Mouse (Mus musculus): ENCODE measurements around the gene Odf2l. TPM values are rescaled to one million over a fixed set of nuclear protein-coding genes. Genes with fewer than 3 reads are reported as not detected.

Gene Odf2l
- polyA plus RNA-seq, 1 experiment from 2014 or later = 18.7 TPM

GRCm38 (mm10) chr3:145146871-145147270 lies 28.5 kb downstream of the Odf2l start:
- Histone ChIP-seq H3K4me2 (no peak overlapping the region), H3K4me1 (no peaks in the 10 kb centered on the region), H3K4me3 (replicated peaks) (no peak overlapping the region), H3K9ac (no peak overlapping the region), H3K27ac (no peak overlapping the region), H3K36me3 (peaks cover 12% of the 10 kb centered on the region; the same call in 1 of the 2 replicates), H3K9me3 (replicated peaks) (no peaks in the 10 kb centered on the region), H3K27me3 (no peaks in the 10 kb centered on the region)
- 77% methylated on average over 9 of the region's 9 CpGs for WGBS
- no peak for ATAC-seq (replicated peaks; ENCODE audit: low FRiP score)

DNA sequence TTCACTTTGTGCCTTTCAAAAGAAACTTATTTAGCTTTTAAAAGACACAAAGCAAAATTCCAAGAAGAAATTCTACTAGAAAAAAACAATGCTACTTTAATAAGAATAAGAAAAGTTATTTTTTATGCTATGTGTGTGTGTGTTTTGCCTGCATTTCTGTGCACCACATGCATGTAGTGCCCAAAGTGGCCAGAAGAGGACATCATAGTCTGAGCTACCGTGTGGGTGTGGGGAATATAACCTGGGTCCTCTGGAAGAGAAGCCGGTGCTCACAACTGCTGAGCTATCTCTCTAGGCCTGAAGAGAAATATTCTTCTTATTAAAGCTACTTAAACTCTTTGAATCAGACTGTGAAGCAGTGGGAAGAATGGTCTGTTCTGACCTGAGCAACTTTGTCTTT lies 29.1 kb downstream of the Odf2l start:
- no peak overlapping the region for H3K4me3 ChIP-seq (replicated peaks)
- no peaks in the 10 kb centered on the region for H3K9me3 ChIP-seq (replicated peaks)
- H3K4me2 ChIP-seq = no peak overlapping the region
- H3K27me3 ChIP-seq = no peaks in the 10 kb centered on the region
- no peaks in the 10 kb centered on the region for H3K4me1 ChIP-seq
- WGBS = 84% methylated on average over 2 of the region's 2 CpGs
- H3K36me3 ChIP-seq = peaks cover 12% of the 10 kb centered on the region; the same call in 1 of the 2 replicates
- no peak for ATAC-seq (replicated peaks; ENCODE audit: low FRiP score)
- H3K27ac ChIP-seq = no peak overlapping the region
- H3K9ac ChIP-seq = no peak overlapping the region

DNA sequence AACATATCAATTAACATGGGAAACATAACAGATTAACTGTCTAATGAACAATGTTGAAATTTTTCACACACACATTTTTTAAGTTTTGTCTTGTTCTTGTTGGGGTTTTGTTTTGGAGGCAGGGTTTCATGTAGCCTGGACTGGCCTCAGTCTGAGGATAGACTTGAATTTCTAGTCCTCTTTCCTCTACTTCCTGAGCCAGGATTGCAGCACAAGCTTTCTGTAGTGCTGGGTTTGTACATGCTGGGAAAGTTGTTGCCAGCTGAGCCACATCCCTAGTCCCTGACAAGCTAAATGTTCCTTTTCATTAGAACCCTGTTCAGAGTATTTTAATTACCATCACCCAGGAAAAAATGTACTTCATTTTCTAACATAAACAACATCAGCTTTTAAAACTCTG lies 29.6 kb downstream of the Odf2l start:
- Histone ChIP-seq H3K36me3 (peaks cover 12% of the 10 kb centered on the region; the same call in 1 of the 2 replicates), H3K4me2 (no peak overlapping the region), H3K9ac (no peak overlapping the region), H3K27me3 (no peaks in the 10 kb centered on the region), H3K4me3 (replicated peaks) (no peak overlapping the region), H3K9me3 (replicated peaks) (no peaks in the 10 kb centered on the region), H3K27ac (no peak overlapping the region), H3K4me1 (no peaks in the 10 kb centered on the region)
- ATAC-seq (replicated peaks; ENCODE audit: low FRiP score) = no peak

DNA sequence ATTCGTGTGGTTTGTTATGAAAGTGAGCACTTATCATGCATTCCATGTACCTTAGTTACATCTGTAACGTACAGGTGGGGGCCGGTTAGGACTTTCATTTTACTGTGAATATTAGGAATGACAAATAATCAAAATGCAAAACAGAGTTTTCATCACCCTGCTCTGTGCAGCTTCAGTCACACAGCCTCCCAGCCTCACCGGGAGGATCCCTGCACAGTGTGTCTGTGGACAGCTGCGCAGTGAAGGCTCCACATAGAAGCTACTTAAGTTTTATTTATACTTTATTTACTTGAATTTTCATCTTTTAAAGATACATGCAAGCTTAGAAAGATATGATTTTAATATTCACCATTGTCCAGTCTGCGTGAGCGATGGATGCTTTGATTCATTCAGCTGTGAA lies 32.7 kb downstream of the Odf2l start:
- H3K9ac ChIP-seq = no peak overlapping the region
- H3K4me3 ChIP-seq (replicated peaks) = no peak overlapping the region
- ATAC-seq (replicated peaks; ENCODE audit: low FRiP score) = no peak
- no peaks in the 10 kb centered on the region for H3K27me3 ChIP-seq
- no peaks in the 10 kb centered on the region for H3K9me3 ChIP-seq (replicated peaks)
- no peak overlapping the region for H3K4me2 ChIP-seq
- no peak overlapping the region for H3K27ac ChIP-seq
- WGBS = 96% methylated on average over 7 of the region's 7 CpGs
- no peaks in the 10 kb centered on the region for H3K4me1 ChIP-seq
- peaks cover 24% of the 10 kb centered on the region; the same call in 1 of the 2 replicates for H3K36me3 ChIP-seq

DNA sequence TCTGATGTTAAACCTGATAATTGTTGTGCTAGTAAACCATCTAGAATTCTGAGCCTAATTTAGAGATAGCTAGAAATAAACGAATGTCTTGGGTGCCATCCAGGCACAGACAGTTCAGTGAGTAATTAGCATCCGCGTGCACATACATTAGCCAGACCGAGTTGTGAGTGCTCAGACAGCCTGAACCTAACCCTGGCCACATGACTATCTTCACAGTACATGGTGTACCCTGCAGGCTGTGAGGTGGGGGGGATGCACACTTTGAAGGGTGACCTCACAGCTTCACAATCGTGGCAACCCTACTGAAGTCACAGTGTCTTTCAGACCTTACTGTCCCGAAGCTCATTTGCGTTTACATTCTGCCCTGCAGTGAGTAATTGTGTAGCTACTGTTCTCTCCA lies 33.5 kb downstream of the Odf2l start:
- Histone ChIP-seq H3K4me2 (no peak overlapping the region), H3K9me3 (replicated peaks) (no peaks in the 10 kb centered on the region), H3K27ac (no peak overlapping the region), H3K36me3 (peaks cover 21% of the 10 kb centered on the region; the same call in 1 of the 2 replicates), H3K9ac (no peak overlapping the region), H3K4me3 (replicated peaks) (no peak overlapping the region), H3K27me3 (no peaks in the 10 kb centered on the region), H3K4me1 (no peaks in the 10 kb centered on the region)
- no peak for ATAC-seq (replicated peaks; ENCODE audit: low FRiP score)
- WGBS = 78% methylated on average over 7 of the region's 7 CpGs

GRCm38 (mm10) chr3:145156883-145157282 lies 38.5 kb downstream of the Odf2l start:
- H3K36me3 ChIP-seq = peaks cover 13% of the 10 kb centered on the region; the same call in 1 of the 2 replicates
- 82% methylated on average over 6 of the region's 6 CpGs for WGBS
- H3K9ac ChIP-seq = no peak overlapping the region
- H3K27me3 ChIP-seq = no peaks in the 10 kb centered on the region
- H3K4me2 ChIP-seq = no peak overlapping the region
- H3K4me3 ChIP-seq (replicated peaks) = no peak overlapping the region
- H3K27ac ChIP-seq = no peak overlapping the region
- H3K9me3 ChIP-seq (replicated peaks) = no peaks in the 10 kb centered on the region
- ATAC-seq (replicated peaks; ENCODE audit: low FRiP score) = no peak
- no peaks in the 10 kb centered on the region for H3K4me1 ChIP-seq

- H3K4me2 ChIP-seq = no peak overlapping the region
- no peaks in the 10 kb centered on the region for H3K9me3 ChIP-seq (replicated peaks)
- no peaks in the 10 kb centered on the region for H3K27me3 ChIP-seq
- no peak for ATAC-seq (replicated peaks; ENCODE audit: low FRiP score)
- no peak overlapping the region for H3K4me3 ChIP-seq (replicated peaks)
- no peak overlapping the region for H3K27ac ChIP-seq
- peaks cover 13% of the 10 kb centered on the region; the same call in 1 of the 2 replicates for H3K36me3 ChIP-seq
- no peak overlapping the region for H3K9ac ChIP-seq
- H3K4me1 ChIP-seq = no peaks in the 10 kb centered on the region
- WGBS = 76% methylated on average over 3 of the region's 3 CpGs
Measured at GRCm38 (mm10) chr3:145158441-145158840, 40.1 kb downstream of the Odf2l start.

DNA sequence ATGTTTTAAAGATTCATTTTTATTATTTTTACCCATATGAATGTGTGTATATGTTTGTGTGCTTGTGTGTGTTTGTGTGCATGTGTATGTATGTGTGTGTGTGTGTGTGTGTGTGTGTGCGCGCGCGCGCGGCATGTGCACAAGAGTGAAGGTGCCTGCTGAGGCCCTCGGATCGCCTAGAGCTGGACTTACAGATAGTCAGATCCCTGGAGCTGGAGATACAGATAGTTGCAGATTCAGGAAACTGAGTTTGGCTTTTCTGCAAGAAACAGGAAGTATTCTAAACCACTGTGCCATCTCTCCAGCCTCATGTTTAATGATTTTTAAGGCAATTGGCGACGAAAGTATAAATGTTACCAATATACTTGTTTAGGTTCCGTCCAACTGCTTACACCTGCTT lies 48.4 kb downstream of the Odf2l start:
- Histone ChIP-seq H3K9ac (no peak overlapping the region), H3K4me3 (replicated peaks) (no peak overlapping the region), H3K27me3 (no peaks in the 10 kb centered on the region), H3K4me1 (no peaks in the 10 kb centered on the region), H3K9me3 (replicated peaks) (no peaks in the 10 kb centered on the region), H3K4me2 (no peak overlapping the region), H3K27ac (no peak overlapping the region), H3K36me3 (no peaks in the 10 kb centered on the region)
- WGBS = 95% methylated on average over 11 of the region's 11 CpGs
- ATAC-seq (replicated peaks; ENCODE audit: low FRiP score) = no peak

GRCm38 (mm10) chr3:145167766-145168165 lies 49.4 kb downstream of the Odf2l start:
- ATAC-seq (replicated peaks; ENCODE audit: low FRiP score) = no peak
- Histone ChIP-seq H3K9me3 (replicated peaks) (no peaks in the 10 kb centered on the region), H3K4me3 (replicated peaks) (no peak overlapping the region), H3K9ac (no peak overlapping the region), H3K36me3 (no peaks in the 10 kb centered on the region), H3K27ac (no peak overlapping the region), H3K4me2 (no peak overlapping the region), H3K4me1 (no peaks in the 10 kb centered on the region), H3K27me3 (no peaks in the 10 kb centered on the region)
- WGBS = 82% methylated on average over 5 of the region's 5 CpGs

DNA sequence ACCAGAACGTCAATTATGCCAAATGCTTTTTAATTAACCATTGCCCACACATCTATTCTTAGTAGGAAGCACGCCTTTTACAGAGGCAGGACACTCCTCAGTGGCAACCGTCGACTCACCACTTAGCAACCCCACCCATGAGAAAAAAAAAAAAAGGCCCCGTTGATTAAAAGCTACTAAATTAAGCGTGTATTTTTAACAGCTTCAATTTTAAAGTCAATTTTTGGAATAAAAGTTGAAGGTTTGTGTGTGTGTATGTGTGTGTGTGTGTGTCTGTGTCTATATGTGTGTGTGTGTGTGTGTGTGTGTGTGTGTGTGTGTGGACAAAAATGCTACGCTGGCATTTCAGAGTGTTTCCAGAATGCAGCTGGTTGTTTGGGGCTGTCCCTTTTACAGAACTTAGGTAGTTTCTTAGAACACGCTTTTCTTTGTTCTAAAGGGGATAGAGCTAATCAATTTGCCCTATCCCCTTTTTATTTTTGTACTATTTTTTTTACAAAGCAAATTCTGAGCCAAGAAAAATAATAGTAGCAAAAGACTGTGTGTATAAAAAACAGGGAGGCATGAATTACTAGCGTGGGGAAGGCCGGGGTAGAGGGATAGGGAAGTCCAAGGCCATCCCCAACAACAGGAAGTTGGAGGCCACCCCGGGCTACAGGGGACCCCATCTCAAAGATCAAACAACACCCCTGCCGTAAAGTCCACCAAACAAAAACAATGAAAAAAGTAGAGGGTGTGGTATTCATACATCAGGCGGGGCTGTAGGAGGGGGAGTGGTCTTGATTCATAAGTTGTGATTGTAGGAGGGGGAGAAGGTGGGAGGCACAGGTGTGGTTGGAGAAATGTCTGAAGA lies 50.7 kb downstream of the Odf2l start:
- Histone ChIP-seq H3K4me2 (no peak overlapping the region), H3K4me1 (no peaks in the 10 kb centered on the region), H3K27ac (no peak overlapping the region), H3K9ac (no peak overlapping the region), H3K27me3 (no peaks in the 10 kb centered on the region), H3K4me3 (replicated peaks) (no peak overlapping the region), H3K36me3 (no peaks in the 10 kb centered on the region), H3K9me3 (replicated peaks) (no peaks in the 10 kb centered on the region)
- ATAC-seq (replicated peaks; ENCODE audit: low FRiP score) = no peak
- 54% methylated on average over 13 of the region's 13 CpGs for WGBS

DNA sequence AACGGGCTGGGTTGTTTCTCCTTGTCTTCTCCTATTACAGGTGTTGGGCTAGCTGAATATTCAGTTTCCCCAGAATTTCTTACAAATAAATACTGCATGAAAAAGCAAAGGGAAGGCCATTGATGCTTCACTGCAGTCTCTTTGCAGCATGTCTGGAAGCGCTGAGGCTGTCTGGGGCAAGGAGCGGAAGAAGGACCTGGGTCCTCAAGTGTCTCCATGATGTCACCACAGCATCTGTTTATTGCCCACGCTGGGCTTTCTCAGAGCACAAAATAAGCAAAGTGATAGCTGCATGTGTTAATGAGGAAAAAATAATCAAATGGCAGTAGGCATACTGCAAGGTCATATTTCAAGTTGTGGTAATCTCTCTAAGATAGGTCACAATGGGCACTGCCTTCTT lies 51.6 kb downstream of the Odf2l start:
- Histone ChIP-seq H3K27ac (no peak overlapping the region), H3K4me3 (replicated peaks) (no peak overlapping the region), H3K27me3 (no peaks in the 10 kb centered on the region), H3K4me2 (no peak overlapping the region), H3K4me1 (no peaks in the 10 kb centered on the region), H3K9me3 (replicated peaks) (no peaks in the 10 kb centered on the region), H3K9ac (no peak overlapping the region), H3K36me3 (no peaks in the 10 kb centered on the region)
- 79% methylated on average over 4 of the region's 4 CpGs for WGBS
- no peak for ATAC-seq (replicated peaks; ENCODE audit: low FRiP score)

DNA sequence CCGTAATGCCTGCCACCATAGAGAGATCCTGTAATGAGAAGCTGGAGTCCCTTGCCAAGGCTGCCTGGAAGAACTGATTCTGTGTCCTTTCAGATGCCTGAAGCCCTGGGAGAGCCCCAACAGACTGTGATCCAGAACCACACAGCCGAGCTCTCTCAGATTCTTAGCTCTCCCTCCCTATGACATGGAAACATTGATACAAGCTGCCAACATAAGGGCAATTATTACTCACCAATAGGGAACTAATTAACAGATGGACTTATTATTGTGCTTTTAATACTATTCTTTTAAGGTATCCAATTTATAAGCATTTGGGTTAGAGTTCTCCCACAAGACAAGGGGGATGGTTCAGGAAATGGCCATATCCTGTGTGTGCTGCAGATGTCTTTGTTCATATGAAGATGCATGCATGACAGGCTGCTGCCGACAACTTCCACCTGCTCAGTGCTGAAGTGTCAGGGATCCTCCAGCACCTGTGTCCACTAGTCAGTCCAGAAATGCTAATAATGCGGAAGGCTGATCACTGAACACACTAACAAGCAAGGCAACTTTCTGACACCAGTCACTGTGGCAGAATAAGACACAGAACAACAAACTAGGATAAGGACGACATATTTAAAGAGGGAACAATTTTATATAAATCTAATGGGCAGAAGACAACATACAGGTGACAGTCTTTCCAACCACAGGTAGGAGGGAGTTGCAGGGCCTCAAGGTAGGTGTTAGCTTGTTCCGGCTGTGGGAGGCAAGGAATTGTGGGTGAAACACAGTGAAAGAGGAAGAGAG lies 52.4 kb downstream of the Odf2l start:
- Histone ChIP-seq H3K4me3 (replicated peaks) (no peak overlapping the region), H3K9me3 (replicated peaks) (no peaks in the 10 kb centered on the region), H3K4me2 (no peak overlapping the region), H3K27ac (no peak overlapping the region), H3K27me3 (no peaks in the 10 kb centered on the region), H3K36me3 (no peaks in the 10 kb centered on the region), H3K4me1 (no peaks in the 10 kb centered on the region), H3K9ac (no peak overlapping the region)
- no peak for ATAC-seq (replicated peaks; ENCODE audit: low FRiP score)
- 82% methylated on average over 6 of the region's 6 CpGs for WGBS

Data from kidney, embryonic 15.5 days (tissue).